Mouse (Mus musculus) MEL (cell line): ENCODE measurements around the gene Srcin1.

ENCODE experiments used
- MAFK ChIP-seq: IDR thresholded peaks from 2 replicates; pipeline ENCODE4 v1.6.1; 2011; ENCODE audit warnings: low read depth, mild to moderate bottlenecking, low read length, improper control_type of control experiment, borderline replicate concordance
- MYC ChIP-seq: IDR thresholded peaks from 2 replicates; pipeline ENCODE4 v1.6.1; 2011; ENCODE audit warnings: low read depth, mild to moderate bottlenecking, low read length, improper control_type of control experiment, moderate library complexity
- TAL1 ChIP-seq: IDR thresholded peaks from 2 replicates; pipeline ENCODE4 v1.6.1; 2012; ENCODE audit warnings: mild to moderate bottlenecking, inconsistent platforms, low read length, moderate library complexity, mixed read lengths

DNA sequence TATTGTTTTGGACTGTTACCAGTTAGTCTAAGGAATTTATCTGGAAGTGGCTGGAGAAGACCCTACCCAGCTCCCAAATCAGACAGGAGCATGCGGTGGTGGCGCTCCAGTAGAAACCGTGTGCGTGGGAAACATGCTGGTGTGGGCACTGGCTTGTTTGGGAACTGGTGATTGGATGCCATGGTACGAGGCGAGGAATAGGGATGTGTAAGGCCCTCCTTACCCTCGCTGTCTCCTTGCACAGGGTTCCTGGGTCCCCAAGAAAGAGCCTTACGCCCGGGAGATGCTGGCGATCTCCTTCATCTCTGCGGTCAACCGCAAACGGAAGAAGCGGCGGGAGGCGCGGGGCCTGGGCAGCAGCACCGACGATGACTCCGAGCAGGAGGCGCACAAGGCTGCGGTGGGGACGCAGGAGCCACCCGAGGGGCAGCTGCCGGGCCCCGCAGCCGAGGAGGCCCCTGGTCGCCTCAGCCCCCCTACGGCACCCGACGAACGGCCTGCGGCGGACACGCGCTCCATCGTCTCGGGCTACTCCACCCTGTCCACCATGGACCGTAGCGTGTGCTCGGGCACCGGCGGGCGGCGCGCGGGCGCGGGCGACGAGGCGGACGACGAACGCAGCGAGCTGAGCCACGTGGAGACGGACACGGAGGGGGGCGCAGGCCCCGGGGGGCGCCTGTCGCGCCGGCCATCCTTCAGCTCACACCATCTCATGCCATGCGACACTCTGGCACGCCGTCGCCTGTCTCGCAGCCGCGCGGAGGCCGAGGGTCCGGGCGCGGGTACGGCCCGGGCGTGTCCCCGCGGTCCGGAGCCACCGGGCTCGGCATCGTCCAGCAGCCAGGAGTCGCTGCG, 75.9 kb downstream of the Srcin1 start, which contains the start of gene 4933428G20Rik:
- TF ChIP-seq TAL1 (no peak), MAFK (no peak), MYC (no peak)
